Mouse (Mus musculus) E14TG2a.4 (cell line): ENCODE measurements around the gene Kif9.

Experiments
- CTCF ChIP-seq: conservative IDR thresholded peaks from 2 replicates; pipeline ENCODE4 v1.5.1; 2014; ENCODE audit warnings: low read length
- POU5F1 ChIP-seq: IDR thresholded peaks from 2 replicates; pipeline ENCODE4 v1.6.1; 2014; ENCODE audit warnings: low read length, borderline replicate concordance

GRCm38 (mm10) chr9:110548261-110548660 is 71.5 kb downstream of the Kif9 start:
- TF ChIP-seq CTCF = no peak
- TF ChIP-seq POU5F1 = no peak
